Mouse (Mus musculus): Measurements from ENCODE around the gene Gpat3. TPM values are rescaled to one million over a fixed set of nuclear protein-coding genes. Genes with fewer than 3 reads are reported as not detected.

The Gpat3 gene
- polyA plus RNA-seq, 1 experiment from 2014 or later, result 1.7 TPM

- no peak overlapping the region for H3K27ac ChIP-seq (replicated peaks)
- no peak for ATAC-seq (ENCODE audit: low FRiP score)
- no peak overlapping the region for H3K9ac ChIP-seq (replicated peaks)
- WGBS, result 92% methylated on average over 2 of the region's 2 CpGs
- no peaks in the 10 kb centered on the region for H3K4me1 ChIP-seq
- no peaks in the 10 kb centered on the region for H3K9me3 ChIP-seq (replicated peaks)
- H3K27me3 ChIP-seq (replicated peaks), result no peaks in the 10 kb centered on the region
- no peak overlapping the region for H3K4me3 ChIP-seq (replicated peaks)
- no peaks in the 10 kb centered on the region for H3K36me3 ChIP-seq
- no peak overlapping the region for H3K4me2 ChIP-seq
Measured at GRCm38 (mm10) chr5:100833841-100834240, 11.7 kb upstream of the Gpat3 start.

DNA sequence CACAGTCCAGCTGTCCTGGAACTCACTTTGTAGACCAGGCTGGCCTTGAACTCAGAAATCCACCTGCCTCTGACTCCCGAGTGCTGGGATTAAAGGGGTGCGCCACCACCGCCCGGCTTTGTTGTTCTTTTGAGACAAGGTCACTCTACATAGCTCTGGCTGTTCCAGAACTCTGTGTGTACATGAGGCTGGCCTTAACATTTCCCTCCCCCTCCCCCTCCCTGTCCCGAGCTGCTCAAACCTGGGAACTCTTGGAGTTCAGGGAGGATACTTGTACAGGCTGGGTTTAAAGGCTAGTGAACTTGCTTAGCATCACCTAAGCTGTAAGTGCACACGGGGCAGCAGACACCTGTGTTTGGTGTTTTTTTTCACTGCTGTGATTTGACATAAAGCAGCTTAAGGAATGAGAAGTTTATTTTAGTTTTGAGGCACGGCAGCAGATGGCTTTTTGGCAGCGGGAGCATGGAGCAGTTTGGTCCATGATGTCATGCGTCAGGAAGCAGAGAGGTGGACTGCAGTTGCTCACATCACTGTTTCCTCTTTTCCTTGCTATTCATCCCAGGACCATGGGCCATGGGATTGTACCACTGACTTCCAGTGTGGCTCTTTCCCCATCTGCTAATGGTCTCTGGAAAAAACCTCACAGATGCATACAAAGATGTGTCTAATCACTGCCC lies 9.5 kb upstream of the Gpat3 start:
- 78% methylated on average over 9 of the region's 9 CpGs for WGBS
- H3K4me3 ChIP-seq (replicated peaks), result no peak overlapping the region
- ATAC-seq (ENCODE audit: low FRiP score), result no peak

GRCm38 (mm10) chr5:100837907-100838306 lies 7.6 kb upstream of the Gpat3 start:
- Histone ChIP-seq H3K9me3 (replicated peaks) (no peaks in the 10 kb centered on the region), H3K27ac (replicated peaks) (no peak overlapping the region), H3K4me3 (replicated peaks) (no peak overlapping the region), H3K27me3 (replicated peaks) (peaks cover 1% of the 10 kb centered on the region; the same call in 1 of the 2 replicates), H3K36me3 (no peaks in the 10 kb centered on the region), H3K4me1 (no peaks in the 10 kb centered on the region), H3K4me2 (no peak overlapping the region), H3K9ac (replicated peaks) (no peak overlapping the region)
- no peak for ATAC-seq (ENCODE audit: low FRiP score)
- WGBS, result 87% methylated on average over 7 of the region's 7 CpGs

More for the DNA sequence above, 9.5 kb upstream of the Gpat3 start:
- Histone ChIP-seq H3K4me2 (no peak overlapping the region), H3K36me3 (no peaks in the 10 kb centered on the region), H3K9ac (replicated peaks) (no peak overlapping the region), H3K27me3 (replicated peaks) (no peaks in the 10 kb centered on the region), H3K27ac (replicated peaks) (no peak overlapping the region), H3K4me1 (no peaks in the 10 kb centered on the region), H3K9me3 (replicated peaks) (no peaks in the 10 kb centered on the region)

DNA sequence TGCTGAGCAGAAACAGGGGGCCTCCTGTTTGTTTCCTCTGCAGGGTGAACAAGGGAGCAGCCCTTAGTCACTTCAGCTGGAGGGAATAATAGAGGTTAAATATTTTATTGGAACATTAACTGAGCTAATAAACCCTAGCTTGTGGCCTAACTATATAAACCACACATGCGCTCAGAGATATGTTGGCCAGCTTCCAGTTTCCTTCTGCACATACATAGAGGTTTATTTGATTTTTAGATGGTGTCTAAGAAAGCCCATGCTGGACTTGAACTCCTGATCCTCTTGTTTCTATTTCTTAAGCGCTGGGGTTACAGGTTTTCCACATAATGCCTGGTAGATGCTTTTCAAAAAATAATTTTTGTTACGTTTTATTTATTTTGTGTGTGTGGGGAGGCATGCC lies 1.0 kb upstream of the Gpat3 start:
- H3K4me2 ChIP-seq, result no peak overlapping the region
- no peaks in the 10 kb centered on the region for H3K36me3 ChIP-seq
- H3K27ac ChIP-seq (replicated peaks), result no peak overlapping the region
- H3K9me3 ChIP-seq (replicated peaks), result no peaks in the 10 kb centered on the region
- ATAC-seq (ENCODE audit: low FRiP score), result no peak
- H3K27me3 ChIP-seq (replicated peaks), result peaks cover 54% of the 10 kb centered on the region
- 57% methylated on average over 3 of the region's 3 CpGs for WGBS
- H3K4me3 ChIP-seq (replicated peaks), result no peak overlapping the region
- no peak overlapping the region for H3K9ac ChIP-seq (replicated peaks)
- H3K4me1 ChIP-seq, result peaks cover 22% of the 10 kb centered on the region

DNA sequence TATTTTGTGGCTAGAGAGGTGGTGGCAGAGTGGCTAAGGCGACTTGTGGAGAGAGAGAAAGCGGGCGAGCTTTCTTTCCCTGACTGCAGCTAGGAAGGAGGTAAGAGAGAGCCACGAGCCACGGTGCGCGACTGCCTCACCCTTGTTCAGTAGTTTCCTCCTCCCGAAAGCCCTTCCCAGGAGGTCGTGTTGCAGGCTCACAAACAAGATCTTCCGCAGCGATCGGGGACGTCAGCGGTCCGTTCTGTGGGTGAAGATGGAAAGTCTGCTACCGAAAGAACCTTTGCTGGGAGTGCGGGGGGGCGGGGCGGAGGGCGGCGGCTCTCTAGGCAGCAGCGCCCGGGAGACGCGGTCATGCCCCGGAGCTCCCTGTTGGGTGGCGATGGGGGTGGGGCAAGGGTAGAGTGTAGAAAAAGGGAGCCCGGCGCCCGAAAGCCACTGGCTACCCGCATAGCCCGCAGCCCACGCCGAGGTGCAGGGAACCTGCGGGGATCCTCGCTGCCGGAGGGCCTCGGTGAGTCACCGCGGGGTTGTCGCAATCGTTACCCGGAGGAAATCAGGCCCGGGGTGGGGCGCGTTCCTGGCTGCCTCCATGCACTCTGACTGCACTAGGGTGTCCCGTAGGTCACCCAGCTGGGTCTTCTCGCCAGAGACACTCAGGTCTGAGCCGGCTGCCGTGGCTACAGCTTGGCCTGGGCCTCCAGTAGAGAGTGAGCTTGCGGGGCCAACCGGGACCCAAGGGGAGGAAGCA lies 510 bp downstream of the Gpat3 start:
- peaks cover 22% of the 10 kb centered on the region for H3K4me1 ChIP-seq
- peak overlapping the region; percentile 99 for H3K4me2 ChIP-seq
- under 1% methylated on average over 51 of the region's 52 CpGs for WGBS
- H3K9me3 ChIP-seq (replicated peaks), result no peaks in the 10 kb centered on the region
- H3K9ac ChIP-seq (replicated peaks), result peak overlapping the region; percentile 54
- peak; percentile 66 for ATAC-seq (ENCODE audit: low FRiP score)
- no peaks in the 10 kb centered on the region for H3K36me3 ChIP-seq
- peak overlapping the region; percentile 56 for H3K4me3 ChIP-seq (replicated peaks)
- no peak overlapping the region for H3K27ac ChIP-seq (replicated peaks)
- peaks cover 55% of the 10 kb centered on the region for H3K27me3 ChIP-seq (replicated peaks)

GRCm38 (mm10) chr5:100846599-100846920 lies 1.0 kb downstream of the Gpat3 start:
- under 1% methylated on average over 22 of the region's 22 CpGs for WGBS

DNA sequence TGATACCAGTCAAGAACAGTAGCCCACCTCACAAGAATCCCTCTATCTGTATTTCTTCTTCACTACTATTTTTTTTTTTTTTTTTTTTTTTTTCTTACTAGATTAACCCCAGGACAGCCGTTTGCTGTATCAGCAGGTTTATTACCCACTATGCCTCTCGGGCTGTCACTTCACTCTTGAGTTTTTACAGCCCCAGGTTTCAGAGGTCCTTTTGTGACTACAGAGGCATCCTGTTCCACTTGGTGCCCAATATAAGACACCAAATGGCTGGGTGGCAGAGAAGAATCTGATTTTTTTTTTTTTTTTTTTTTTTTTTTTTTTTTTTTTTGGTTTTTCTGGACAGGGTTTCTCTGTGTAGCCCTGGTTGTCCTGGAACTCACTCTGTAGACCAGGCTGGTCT lies 1.6 kb downstream of the Gpat3 start:
- peak overlapping the region; percentile 56 for H3K4me3 ChIP-seq (replicated peaks)
- peaks cover 22% of the 10 kb centered on the region for H3K4me1 ChIP-seq
- whole genome bisulfite sequencing, result 6% methylated on average over 2 of the region's 2 CpGs
- H3K4me2 ChIP-seq, result peak overlapping the region; percentile 99
- no peaks in the 10 kb centered on the region for H3K36me3 ChIP-seq
- no peak overlapping the region for H3K9ac ChIP-seq (replicated peaks)
- ATAC-seq (ENCODE audit: low FRiP score), result no peak
- no peaks in the 10 kb centered on the region for H3K9me3 ChIP-seq (replicated peaks)
- H3K27ac ChIP-seq (replicated peaks), result no peak overlapping the region
- peaks cover 55% of the 10 kb centered on the region for H3K27me3 ChIP-seq (replicated peaks)

More at GRCm38 (mm10) chr5:100846599-100846920, 1.0 kb downstream of the Gpat3 start:
- no peaks in the 10 kb centered on the region for H3K9me3 ChIP-seq (replicated peaks)
- peaks cover 22% of the 10 kb centered on the region for H3K4me1 ChIP-seq
- H3K4me2 ChIP-seq, result peak overlapping the region; percentile 99
- peak overlapping the region; percentile 54 for H3K9ac ChIP-seq (replicated peaks)
- peak overlapping the region; percentile 56 for H3K4me3 ChIP-seq (replicated peaks)
- peak; percentile 55 for ATAC-seq (ENCODE audit: low FRiP score)
- H3K36me3 ChIP-seq, result no peaks in the 10 kb centered on the region
- no peak overlapping the region for H3K27ac ChIP-seq (replicated peaks)
- H3K27me3 ChIP-seq (replicated peaks), result peaks cover 55% of the 10 kb centered on the region

DNA sequence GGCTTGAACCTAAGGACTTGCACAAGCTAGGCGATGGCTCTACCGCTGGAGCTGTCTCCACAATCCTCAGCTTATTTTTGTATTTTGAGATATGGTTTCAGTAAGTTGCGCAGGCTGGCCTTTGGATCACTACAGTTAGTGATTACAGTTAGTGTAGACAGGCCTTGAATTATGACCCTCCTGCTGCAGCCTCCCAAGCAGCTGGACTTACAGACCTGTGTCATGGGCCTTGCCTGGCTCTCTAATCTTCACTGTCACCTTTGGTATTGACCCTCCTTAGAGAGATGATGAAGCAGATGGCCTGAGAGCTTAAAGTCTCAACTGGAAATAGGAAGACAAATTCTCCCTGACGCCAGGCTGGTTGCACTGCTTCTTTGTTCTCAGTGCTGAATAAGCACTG lies 8.4 kb downstream of the Gpat3 start:
- H3K4me2 ChIP-seq, result no peak overlapping the region
- H3K36me3 ChIP-seq, result no peaks in the 10 kb centered on the region
- H3K4me1 ChIP-seq, result no peaks in the 10 kb centered on the region
- no peak overlapping the region for H3K27ac ChIP-seq (replicated peaks)
- no peaks in the 10 kb centered on the region for H3K9me3 ChIP-seq (replicated peaks)
- WGBS, result 81% methylated on average over 4 of the region's 4 CpGs
- H3K27me3 ChIP-seq (replicated peaks), result peaks cover 5% of the 10 kb centered on the region; the same call in 1 of the 2 replicates
- no peak for ATAC-seq (ENCODE audit: low FRiP score)
- no peak overlapping the region for H3K9ac ChIP-seq (replicated peaks)
- no peak overlapping the region for H3K4me3 ChIP-seq (replicated peaks)

GRCm38 (mm10) chr5:100856552-100856951 lies 11.0 kb downstream of the Gpat3 start:
- Histone ChIP-seq H3K4me2 (no peak overlapping the region), H3K36me3 (no peaks in the 10 kb centered on the region), H3K27me3 (replicated peaks) (no peaks in the 10 kb centered on the region), H3K27ac (replicated peaks) (no peak overlapping the region), H3K4me1 (no peaks in the 10 kb centered on the region), H3K9ac (replicated peaks) (no peak overlapping the region), H3K9me3 (replicated peaks) (no peaks in the 10 kb centered on the region), H3K4me3 (replicated peaks) (no peak overlapping the region)
- ATAC-seq (ENCODE audit: low FRiP score), result no peak
- WGBS, result 82% methylated on average over 3 of the region's 3 CpGs

DNA sequence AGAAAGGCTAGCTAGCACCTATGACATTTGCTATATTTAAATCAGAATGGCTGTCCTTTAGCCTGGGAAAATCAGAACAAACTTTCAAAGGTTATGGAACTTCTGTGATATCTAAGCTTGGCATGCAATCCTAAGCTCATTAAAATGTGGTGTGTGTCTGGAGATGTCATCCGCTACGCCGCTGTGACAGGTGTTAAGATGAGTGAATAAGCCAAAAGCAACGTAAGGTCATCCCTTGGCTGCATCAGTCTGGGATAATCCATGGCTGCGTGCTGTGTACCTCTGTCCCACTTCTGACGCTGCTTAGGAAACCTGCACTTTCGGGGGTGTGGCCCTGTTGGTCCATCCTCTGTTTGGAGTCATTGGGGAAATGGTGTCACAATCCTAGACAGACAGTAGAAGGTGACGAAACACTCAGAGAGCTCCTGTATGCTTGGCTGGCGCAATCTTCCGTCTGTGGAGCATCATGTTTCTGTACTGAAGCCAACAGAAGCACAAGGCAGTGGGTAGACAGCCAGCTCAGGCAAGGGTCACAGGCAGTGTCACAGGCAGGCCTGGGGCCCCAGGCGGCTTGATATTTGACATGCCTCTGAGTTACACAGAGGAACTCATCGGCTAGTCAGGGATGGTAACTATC lies 15.0 kb downstream of the Gpat3 start:
- no peaks in the 10 kb centered on the region for H3K9me3 ChIP-seq (replicated peaks)
- H3K4me1 ChIP-seq, result no peaks in the 10 kb centered on the region
- no peak overlapping the region for H3K4me2 ChIP-seq
- no peaks in the 10 kb centered on the region for H3K27me3 ChIP-seq (replicated peaks)
- no peak overlapping the region for H3K27ac ChIP-seq (replicated peaks)
- no peak overlapping the region for H3K9ac ChIP-seq (replicated peaks)
- no peaks in the 10 kb centered on the region for H3K36me3 ChIP-seq
- ATAC-seq (ENCODE audit: low FRiP score), result no peak
- H3K4me3 ChIP-seq (replicated peaks), result no peak overlapping the region
- 84% methylated on average over 12 of the region's 12 CpGs for WGBS

DNA sequence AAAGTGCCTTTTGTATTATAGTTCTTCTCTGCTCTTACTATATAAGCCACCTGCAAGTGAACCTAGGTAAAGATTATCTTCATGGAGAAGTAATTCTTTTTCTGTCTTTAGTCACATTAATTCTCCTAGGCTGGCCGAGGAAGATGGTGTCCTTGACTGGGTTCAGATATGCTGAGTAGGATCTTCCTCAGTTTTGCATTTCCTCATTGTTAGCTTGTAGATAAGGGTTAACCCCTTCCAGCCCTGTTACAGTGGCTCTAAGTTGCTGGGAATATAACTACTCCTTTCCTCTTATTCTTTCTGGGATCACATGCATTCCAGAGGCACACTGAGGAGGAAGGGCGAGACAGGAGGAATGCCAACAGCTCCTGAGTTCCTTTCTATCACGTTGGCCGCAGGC lies 15.6 kb downstream of the Gpat3 start:
- H3K9me3 ChIP-seq (replicated peaks), result no peaks in the 10 kb centered on the region
- H3K4me1 ChIP-seq, result no peaks in the 10 kb centered on the region
- no peaks in the 10 kb centered on the region for H3K27me3 ChIP-seq (replicated peaks)
- 70% methylated on average over 4 of the region's 4 CpGs for WGBS
- H3K4me2 ChIP-seq, result no peak overlapping the region
- no peak overlapping the region for H3K27ac ChIP-seq (replicated peaks)
- H3K9ac ChIP-seq (replicated peaks), result no peak overlapping the region
- H3K36me3 ChIP-seq, result no peaks in the 10 kb centered on the region
- no peak for ATAC-seq (ENCODE audit: low FRiP score)
- H3K4me3 ChIP-seq (replicated peaks), result no peak overlapping the region

DNA sequence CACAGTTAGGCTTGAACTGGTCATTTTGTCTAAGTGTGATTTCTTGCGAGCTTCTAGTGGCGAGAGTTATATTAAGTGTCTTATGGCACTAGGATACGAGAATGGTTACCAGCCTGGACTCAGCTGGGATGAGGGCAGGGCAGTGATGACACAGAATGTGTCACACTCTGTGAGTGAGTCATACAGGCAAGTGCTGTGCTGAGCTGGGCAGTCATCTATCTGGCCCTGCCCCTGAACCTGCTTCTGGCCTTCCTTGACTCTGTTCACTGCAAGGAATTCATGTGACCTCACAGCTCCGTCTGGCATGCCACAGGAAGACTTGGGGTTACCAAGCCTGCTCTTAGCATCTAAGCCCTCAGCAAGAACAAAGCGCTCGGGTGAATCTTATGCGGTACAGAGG lies 16.3 kb downstream of the Gpat3 start:
- Histone ChIP-seq H3K9ac (replicated peaks) (no peak overlapping the region), H3K36me3 (no peaks in the 10 kb centered on the region), H3K9me3 (replicated peaks) (no peaks in the 10 kb centered on the region), H3K27ac (replicated peaks) (no peak overlapping the region), H3K27me3 (replicated peaks) (no peaks in the 10 kb centered on the region), H3K4me3 (replicated peaks) (no peak overlapping the region), H3K4me2 (no peak overlapping the region), H3K4me1 (no peaks in the 10 kb centered on the region)
- 83% methylated on average over 7 of the region's 7 CpGs for WGBS
- ATAC-seq (ENCODE audit: low FRiP score), result no peak
